Mouse (Mus musculus) layer of hippocampus, adult 8-10 months (tissue): ENCODE data around the gene Tgfbr1. TPM values are rescaled to one million over a fixed set of nuclear protein-coding genes. Genes with fewer than 3 reads are reported as not detected.
"Not testable (repeated sequence)": the region's sequence is repeated elsewhere in the genome, so short reads cannot be mapped to it uniquely, and the experiment has no call there.

Source experiments
- DNase-seq, 2 experiments: peaks; one replicate each; pipeline ENCODE4 v3.0.0; 2022; ENCODE audit warnings: low spot score in 2 of 2
- total RNA-seq, 4 experiments: library from RNA; stranded (reverse); gene quantifications; 2 replicates each; pipeline ENCODE4 v1.2.4; 2022

Tgfbr1 gene
- total RNA-seq, 4 experiments from 2014 or later: 18.2 to 54.5 (median 38.4) TPM

DNA sequence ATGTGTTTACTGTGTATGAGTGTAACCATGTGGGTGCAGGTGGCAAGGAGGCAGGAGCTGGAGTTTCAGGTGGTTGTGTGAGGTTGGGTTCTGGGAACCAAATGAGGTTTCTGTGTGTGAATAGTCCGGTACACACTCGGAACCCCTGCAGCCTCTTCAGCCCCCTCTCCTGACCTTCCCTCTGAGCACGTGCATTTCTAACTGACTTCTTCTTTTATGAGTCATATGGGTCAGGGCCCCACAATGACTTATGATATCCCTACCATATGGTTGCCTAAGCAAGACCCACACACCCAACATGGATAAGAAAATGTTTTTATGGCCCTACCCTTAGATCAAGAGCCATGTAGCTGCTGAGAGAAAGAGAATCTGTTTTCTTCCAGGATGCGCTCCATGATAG, 6.0 kb upstream of the Tgfbr1 start:
- DNase-seq: no peak

DNA sequence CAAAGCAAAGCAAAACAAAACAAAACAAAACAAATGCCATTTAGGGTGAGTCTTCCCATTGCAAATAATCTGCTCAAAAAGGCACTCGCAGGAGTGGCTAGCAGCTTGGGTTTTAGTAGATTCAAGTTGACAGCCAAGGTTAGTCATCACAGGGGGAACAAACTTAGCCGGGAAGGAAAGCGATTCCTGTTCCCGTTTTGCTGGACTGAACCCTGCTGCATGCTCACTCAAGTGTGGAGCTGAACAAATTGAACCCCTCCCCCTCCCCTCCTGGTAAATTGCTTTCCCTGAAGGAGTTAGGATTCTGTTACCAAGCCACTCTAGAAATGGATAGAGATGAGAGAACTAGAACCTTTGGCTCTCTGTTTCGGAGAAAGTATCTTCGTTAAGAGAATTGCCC, 3.3 kb upstream of the Tgfbr1 start:
- DNase-seq: no peak

DNA sequence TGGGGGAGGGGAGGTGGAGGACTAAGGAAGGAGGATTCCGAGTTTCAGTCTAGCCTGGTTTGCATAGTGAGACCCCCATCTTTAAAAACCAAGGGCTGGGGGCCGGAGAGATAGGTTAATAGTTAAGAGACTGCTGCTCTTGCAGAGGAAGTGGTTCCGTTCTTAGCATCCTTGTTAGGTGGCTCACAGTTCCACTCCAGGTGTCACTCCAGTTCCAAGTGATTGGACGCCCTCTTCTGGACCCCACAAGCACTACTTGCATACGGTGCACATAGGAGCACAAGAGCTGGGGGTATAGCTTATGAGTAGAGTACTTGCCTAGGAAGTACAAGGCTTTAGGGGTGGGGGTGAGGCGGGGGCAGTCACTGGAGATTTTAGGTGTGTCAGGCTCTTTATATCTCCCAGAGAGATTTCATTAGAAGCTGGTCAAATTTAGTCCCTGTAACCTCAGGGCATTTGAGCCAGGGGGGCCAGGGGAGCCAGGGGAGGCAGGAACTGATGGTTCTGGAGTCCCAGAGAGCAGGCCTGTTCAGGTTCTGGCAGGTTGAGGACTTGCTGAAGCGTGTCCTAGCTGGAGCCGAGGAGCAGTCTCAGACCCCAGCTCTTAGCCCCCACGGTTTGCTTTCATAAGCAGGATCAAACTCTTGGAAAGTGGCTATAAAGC, 1.5 kb upstream of the Tgfbr1 start:
- peak in 1 of 2 experiments; percentile 23 for DNase-seq

DNA sequence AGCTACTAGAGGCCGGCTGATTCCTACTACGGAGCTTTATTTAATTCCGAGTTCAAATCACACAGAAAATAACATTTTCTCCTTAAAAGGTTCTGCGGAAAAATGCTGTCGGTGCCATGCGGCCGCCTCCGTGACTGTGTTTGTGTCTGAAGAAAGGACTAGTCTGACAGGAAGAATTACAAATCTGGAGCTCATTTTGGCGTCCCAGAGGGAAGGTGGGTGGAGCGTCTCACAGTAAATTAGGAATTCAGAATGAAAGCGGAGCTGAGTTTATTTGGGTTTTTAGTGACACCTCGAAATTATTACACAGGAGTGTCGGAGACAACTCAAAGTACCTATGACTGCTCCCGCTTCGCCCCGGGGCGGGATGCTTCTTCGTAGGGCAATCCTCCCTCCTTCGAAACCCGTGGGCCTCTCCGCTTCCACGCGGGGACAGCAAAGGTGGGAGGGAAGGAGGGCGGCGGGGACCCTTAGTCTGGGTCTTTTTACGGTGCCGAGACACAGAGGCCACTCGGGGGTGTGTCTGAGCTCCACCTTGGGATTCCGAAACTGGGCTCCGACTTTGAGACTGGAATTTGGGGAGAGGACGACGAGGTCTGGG, 861 bp upstream of the Tgfbr1 start:
- DNase-seq: peak; percentile 61 to 71

DNA sequence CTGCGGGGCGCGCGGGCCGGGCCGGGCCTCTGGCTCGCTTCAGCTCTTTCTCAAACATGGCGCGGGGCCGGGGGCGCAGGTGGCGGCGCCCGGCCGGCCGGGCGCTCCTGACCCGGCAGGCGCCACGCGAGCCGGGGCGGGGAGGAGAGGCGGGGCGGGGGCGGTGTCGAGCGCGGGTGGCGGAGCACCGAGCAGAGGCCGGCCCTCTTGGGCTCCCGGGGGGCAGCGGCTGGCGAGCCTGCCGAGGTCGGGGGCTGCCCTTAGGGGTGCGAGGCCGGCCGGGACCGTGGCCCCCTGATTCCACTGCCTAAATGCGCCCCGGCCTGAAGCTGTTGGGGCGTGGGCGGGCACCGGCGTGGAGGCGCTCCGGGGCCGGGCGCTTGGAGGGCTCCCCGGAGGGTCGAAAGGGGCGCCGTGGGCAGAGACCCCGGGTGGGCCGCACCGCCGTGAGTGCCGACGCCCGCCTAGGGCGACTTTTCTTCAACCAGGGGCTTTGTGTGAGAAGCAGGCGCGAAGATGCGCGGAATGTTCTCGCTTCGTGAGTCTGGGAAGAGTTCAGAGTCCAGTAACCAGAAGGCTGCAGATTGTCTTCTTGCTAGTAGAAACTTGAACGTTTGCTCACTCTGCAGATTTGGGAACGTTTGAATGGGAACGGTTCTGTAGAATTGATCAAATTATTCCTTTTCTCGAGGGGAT, 542 bp downstream of the Tgfbr1 start:
- no peak for DNase-seq

DNA sequence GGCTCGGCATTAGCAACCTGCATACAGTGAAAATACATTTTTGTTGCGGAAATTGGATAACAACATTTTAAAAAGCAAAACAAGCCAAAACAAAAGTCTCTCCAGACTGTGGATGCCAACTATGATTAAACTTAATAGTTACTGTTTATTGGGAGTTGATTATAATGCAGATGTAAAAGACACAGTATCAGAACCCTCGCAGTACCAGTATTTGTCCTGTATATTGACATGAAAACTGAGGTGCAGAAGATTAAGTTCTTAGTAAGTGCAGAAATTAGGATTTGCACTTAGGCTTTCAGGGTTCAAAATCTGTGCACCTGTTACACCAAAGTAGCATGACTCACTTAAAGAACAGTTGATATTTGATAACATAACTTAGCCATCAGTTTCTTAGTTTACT, 1.3 kb downstream of the Tgfbr1 start:
- DNase-seq: no peak

DNA sequence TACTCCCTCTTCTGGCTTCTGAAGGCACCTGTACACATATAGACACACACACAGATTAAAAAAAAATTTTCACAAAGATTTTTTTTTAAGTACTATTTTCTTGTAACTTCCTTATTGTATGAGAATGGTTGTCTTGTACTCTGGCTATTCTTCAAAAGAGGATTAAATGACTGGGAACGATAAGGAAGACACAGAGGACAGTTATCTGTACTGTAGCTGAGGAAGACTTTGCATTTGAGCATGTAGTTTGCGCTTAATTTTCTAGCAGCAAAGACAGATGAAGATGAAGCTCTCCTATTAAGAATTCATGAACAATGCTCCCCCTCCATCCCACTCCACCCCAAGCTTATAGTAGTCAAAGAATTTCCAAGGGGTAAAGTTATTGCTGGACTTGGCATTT, 9.6 kb downstream of the Tgfbr1 start:
- no peak for DNase-seq

DNA sequence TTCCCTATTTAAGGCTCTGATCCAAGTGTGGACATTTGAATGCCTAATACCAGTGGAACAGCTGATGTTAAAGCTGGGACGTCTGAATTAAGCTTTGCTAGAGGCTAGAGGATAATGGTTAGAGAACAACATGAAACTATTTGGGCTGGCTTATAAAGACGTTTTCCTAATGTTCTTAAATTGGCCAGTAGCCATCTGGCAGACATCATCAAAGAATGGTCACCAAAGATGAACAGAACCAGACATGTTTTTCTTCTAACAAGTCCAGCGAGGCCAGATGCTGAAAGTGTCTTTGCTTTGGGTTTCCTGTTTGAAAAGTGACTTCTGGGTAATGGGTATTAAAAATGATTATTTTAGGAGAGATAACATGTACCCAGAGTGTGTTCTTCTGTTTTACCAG, 10.1 kb downstream of the Tgfbr1 start:
- DNase-seq: no peak

DNA sequence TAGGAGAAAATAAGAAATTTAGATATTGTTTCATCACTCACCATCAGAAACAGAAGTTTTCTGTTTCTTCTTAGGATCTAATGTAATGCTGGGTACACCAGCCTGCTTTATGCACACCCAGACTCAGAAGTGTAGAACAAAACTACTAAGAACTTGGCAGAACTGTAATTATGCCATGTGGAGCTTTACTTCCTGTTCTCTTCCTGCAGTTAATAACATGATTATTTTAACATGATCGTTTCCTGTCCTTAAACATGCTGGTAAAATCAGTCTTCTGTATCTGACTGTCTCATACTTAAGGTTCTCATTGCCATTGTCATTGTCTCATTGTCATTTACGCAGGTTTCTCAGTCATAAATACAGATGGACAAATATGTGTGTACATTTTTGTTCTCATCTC, 15.7 kb downstream of the Tgfbr1 start:
- no peak for DNase-seq

DNA sequence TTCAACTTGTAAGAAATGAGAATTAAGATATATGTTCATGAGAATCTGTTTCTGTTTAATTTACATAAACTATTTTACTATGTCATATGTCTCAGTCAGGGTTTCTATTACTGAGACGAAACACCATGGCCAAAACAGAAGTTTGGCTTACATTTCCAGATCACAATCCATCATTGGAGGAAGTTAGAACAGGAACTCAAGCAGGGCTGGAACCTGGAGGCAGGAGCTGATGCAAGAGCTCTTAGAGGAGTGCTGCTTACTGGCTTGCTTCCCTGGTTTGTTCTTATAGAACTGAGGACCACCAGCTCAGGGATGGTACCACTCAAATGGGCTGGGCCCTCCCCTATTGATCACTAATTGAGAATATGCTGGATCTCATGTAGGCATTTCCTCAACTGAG, 25.7 kb downstream of the Tgfbr1 start:
- no peak for DNase-seq

DNA sequence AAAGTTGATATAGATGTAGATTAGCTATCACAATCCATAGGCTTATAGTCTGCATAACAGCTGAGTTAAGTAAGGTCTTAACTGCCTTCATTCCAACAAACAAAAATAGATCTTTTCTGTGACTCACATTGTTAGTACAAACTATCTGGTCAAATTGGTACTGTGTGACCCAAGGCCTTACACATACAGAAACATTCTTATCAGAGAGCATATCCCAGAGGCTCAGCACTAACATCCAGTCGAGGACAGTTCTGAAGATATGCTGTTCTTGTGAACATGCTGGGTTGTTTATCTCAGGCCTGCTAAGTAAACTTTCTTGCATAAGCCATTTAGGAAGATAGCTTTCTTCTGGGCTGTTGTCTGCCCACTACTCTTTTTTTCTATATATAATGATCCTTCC, 29.4 kb downstream of the Tgfbr1 start:
- no peak for DNase-seq

DNA sequence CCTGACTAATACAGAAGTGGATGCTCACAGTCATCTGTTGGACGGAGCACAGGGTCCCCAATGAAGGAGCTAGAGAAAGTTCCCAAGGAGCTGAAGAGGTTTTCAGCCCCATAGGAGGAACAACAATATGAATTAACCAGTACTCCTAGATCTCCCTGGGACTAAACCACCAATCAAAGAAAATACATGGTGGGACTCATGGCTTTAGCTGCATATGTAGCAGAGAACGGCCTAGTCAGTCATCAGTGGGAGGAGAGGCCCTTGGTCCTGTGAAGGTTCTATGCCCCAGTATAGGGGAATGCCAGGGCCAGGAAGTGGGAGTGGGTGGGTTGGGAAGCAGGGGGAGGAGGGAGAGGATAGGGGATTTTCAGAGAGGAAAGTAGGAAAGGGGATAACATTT, 38.9 kb downstream of the Tgfbr1 start:
- DNase-seq: not testable (repeated sequence)

DNA sequence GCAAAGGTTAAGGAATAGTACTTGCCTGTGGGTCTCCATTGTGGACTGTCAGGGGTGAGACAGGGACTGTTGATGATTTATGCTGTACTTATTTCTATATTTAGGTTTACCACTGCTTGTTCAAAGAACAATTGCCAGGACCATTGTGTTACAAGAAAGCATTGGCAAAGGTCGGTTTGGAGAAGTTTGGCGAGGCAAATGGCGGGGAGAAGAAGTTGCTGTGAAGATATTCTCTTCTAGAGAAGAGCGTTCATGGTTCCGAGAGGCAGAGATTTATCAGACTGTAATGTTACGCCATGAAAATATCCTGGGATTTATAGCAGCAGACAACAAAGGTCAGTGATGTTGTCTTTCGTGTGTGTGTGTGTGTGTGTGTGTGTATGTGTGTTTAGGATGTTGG, 43.2 kb downstream of the Tgfbr1 start:
- DNase-seq: no peak

DNA sequence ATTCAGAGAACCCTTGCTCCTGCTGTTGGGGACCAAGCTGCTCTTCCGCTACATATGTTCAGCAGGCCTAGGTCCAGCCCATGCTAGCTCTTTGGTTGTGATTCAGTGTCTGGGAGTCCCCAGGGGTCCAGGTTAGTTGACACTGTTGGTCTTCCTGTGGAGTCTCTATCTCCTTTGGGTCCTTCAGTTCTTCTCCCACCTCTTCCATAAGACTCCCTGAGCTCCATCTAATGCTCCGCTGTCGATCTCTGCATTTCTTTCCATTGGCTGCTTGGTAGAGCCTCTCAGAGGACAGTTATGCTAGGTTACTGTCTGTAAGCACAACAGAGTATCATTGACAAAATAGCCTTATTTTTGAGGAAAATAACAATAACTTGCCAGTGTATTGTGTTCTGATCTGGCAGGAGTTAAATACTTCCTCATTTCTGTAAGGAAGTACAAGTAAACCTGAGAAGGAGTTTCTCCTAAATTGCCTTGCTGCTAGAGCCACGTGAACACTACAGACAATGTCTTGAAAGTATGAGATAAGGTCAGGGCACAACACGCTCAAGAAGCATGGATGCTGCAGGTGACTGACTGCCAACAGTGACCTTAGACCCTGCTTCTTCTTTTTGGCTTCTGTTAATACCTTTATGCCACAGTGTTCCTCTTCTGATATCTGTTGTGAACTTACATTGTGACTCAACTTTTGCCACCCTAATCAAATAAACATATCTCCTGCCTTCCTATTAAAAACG, 45.1 kb downstream of the Tgfbr1 start:
- DNase-seq: no peak

DNA sequence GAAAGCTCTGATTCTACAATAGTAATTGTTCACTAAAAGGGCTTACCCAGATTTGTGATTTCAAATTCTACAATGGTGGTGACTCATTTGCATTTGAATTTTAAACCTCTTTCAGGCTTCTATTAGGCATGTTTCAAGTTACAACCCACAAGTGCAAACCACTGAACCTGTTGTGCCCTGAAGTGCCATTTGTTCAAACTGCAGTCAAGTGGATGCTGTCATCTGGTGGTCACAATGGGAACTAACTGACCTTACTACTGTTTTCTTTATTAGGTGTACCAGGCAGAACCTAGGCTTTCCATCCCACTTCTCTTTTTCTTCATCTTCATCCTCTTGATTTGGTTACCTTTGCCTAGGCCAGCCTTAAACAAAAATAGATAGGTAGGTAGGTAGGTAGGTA, 46.8 kb downstream of the Tgfbr1 start:
- no peak for DNase-seq

DNA sequence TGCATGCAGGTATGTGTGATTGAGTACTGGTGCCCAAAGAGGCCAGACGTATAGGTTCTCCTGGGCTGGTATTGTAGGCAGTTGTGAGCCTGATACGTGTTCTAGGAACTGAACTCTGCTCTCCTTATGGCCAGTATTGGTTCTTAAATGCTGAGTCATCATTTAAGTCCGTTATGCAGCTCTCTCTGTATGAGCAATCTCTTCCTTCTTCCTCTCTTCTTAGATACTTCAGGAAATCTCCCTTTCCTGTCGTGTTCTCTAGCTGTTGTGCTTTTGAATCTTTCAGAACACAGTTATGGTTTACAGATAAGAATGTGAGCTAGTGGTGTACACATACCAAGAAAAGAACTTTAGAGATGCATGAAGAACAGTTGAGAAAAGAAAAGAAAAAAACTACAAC, 47.3 kb downstream of the Tgfbr1 start:
- no peak for DNase-seq

DNA sequence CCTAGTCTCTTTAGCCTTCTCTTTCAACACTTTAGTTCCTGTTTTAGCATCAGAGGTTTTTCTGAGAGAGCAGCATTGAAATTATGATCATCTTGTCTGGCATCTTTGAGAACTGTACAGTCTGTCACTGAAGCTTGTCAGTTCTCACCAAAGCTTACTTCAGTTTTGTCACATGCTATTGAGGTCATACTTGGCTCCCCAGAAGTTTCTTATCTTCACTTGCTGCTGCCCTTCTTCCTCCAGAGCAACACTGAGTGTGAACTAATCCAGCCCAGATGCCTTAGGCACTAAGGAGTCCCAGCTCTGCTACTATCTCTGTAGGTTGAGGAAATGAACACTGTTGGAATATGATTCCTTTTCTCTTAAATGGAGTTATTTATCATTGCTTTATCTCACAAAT, 49.2 kb downstream of the Tgfbr1 start:
- no peak for DNase-seq

DNA sequence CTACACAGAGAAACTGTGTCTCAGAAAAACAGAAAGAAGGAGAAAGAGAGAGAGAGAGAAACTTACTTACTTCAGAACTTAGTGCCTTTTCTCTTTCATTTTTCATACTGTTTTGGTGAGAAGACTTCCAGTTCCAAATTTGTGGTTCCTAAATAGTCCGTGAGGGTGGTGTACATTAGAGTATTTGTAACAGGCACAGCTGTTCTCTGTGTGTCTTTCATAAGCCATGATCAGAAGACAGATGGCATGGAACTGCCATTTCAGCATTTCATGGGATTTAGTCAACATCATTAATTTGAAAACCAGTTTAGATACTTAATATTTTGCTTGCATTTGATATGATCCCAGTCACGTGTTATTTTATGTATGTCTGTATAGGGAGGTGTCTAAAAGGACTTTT, 51.5 kb downstream of the Tgfbr1 start:
- no peak for DNase-seq

DNA sequence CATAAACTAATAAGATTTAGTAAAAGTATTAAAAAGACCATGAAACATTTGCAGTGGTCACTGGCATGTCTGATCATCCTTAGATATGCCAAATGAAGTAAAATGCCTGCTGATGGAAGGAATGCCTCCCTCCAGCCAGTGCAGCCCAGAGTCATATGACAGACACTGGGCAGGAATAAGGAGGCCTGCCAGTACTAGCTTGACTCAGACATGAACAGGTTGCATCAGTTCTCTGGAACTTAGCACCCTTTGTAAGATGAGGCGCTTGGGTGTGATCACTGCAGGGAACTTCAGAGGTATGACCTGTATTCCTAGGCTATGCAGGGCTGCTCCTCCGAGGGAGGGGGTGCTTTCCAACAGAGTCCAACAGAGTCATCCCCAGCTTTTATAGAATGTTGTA, 54.1 kb downstream of the Tgfbr1 start:
- DNase-seq: no peak

DNA sequence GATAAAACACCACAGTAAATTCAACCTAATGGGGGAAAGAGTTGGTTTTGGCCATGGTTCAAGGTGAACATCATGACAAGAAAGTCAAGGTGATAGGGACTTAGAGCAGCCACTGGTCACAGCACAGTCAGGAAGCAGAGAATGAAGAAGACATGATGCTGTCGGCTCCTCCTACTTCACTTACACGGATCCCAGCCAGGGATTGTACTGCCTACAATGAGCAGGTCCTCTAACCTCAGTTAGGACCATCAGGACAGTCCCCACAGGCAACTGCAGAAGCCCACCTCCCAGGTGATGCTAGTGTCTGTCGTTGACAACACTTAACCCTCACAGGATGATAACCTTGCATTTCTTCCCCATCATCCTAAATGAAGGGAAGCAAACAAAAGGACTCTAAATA, 64.8 kb downstream of the Tgfbr1 start:
- no peak for DNase-seq

DNA sequence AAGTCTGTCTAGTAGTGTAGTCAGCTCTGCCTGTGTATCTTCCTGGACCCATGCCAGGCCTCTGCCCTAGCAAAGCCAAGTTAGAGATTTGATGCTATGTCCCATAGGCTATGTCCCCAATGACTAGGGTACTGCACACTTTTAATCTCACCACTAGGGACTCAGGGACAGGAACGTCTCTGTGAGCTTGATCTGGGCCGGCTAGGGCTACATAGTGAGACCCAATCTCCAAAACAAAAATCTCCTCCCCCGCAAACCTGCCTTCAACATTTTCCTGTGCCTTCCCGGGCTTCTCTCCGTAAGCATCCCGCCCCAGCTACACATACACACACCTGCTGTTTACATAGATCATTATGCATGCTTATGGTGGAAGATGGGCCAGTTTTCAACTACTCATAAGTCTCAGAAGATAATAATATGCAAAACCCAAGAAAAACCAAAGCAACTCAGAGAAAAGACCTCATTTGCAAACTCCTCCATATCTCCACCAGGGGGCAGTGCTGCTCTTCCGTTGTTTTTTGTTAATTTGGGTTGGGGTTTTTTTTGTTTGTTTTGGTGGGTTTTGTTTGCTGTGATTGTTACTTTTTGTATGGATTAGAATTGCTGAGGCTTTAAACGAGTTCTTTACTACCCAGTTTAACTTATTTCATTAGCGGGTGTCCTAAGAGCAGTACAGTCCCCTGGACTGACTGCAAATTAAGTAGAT, 66.4 kb downstream of the Tgfbr1 start:
- peak in 1 of 2 experiments; percentile 20 for DNase-seq

DNA sequence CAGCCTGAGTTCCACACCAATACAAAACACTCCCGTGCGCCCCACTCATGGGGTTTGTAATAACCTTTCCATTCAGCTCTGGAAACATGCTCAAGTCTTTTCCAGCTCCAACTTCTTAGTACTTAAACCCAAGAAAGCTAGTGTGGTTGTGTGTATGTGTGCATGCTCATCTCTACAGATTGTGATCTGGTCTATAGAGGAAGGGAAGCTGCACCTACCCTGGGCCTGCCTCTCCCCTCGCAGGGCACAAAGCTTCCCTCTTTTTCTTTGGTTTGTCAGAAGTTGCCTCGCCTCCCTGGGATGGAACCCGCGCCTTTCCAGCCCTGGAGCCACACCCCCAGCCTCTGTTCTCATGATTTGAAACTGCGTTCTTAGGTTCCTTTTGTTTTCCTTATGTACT, 67.2 kb downstream of the Tgfbr1 start:
- no peak for DNase-seq
